Mouse (Mus musculus): Measurements from ENCODE around the gene Casp8ap2.
A peak's percentile ranks its signal among the peaks of the same experiment; 100 is the strongest.

Gene Casp8ap2

DNA sequence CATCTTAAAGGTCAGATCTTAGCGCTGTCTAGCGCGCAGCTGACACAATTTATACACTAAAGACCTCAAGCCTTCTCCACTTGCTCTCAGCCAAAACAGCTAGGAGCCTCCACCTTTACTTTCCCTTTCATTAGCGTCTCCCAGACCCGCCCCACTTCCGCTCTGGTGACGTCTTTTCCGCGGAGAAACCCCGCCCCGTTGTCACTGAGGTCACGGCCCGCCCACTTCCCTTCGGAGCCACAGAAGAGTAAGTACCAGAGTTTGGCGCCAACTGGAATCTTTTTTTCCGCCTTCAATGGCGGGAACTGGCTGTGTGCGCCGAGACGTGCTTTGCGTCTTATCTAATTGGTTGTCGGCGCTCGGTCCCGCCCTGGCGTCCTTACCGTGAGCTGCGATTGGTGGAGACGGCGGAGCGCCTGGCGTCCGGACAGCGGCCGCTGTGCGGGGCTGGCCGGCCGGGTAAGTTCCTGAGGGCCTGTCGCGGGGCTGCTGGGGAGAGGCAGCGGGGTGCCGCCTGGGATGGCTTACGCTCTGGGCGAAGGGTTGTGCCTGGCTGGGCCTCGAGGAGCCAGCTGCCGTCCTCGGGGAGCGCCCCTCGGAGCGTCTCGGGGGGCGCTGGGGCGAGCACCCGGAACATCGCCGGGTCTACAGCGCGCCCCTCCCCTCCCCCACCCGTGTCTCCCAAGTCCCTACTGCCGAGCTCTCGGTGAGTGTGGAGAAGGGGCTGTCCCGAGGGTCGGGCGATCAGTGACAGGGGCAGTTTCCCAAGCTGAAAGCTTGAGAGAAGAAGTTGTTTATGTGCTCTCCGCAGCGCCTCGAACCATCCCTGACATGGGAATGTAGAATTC, at the start of gene Casp8ap2:
Gene Casp8ap2, plus strand, starts transcription at position 418 of the 848 bp plus-strand sequence.
- DNase-seq: peak; percentile 97 to 99

DNA sequence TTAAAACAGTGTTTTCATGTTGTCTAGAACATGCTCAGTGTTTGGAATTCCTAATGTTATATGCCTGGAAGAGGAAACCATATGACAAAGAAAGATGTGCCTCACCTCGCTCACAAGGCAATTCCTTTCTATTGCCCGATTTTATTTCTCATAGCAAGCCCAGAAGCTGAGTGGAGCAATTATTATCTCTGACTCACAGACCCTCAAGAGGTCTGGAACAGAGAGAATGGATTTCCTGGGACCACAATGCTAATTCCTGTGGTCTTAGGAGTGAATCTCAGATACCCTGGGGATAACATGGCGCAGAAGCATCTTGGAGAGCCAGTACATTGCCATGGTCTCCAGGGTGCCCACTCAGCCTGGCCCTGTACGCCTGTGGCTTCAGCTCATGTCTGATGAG, 46.2 kb upstream of the Casp8ap2 start:
- DNase-seq: no peak

DNA sequence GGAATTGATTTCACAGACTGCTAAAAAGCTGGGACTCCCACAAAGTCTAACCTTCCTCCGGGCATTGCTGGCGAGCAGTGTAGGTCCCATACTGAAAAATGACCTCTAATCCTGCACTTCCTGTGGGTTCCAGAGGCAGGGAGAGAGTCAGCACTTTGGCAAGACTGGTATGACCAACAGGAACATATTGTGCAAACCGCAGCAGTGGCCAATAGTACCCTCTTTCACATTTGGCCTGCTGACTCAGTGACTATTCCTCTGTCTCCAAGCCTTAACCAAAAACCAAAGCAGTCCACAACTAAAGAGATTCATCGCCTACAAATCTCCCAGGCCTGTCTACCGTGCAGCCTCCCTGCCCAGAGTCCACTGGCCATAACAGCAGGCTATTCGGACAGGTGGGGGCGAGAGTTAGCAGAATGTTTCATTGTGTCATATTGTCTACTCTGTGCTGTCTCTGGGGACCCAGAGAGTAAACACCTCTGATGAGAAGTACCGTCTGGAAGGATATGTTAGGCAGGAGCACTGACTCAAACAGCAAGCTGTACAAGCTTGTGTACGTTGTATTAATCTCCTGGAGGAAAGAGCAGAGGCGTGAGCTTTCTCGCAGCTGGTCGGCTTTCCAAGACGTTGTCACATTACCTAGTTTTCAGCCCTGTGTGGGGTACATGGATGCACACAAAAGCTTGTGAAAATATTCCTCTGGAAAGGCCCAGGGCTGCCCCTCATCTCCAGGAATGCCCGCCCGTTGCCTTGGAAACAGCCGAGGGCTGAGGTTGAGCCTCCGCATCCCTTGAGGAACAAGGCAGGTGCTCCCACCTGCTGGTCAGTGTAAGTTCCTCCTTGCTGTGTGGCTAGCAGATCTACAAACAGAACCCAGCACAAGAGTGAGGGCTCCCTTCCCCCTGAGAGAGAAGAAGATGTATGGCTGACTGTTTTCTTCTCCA, 45.0 kb upstream of the Casp8ap2 start:
- DNase-seq: peak; percentile 31 to 47

DNA sequence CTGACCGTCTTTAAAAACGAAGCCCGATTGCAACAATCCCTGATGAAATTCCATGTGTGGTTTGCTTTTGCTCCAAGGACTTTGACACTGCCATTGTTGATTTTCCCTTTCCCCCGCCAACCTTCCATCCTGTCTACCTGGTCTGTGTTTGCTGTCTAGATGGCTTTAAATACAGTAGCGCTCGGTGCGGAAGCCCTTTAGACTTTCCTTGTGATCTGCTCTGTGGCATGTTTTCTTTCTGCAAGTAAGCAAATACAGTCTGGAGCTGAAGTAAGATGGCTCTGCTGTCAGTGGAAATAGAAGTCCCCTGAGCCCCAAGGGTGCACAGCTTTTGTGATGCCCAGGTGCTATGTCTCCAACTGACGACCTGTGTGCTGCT, 44.3 kb upstream of the Casp8ap2 start:
- DNase-seq: no peak

DNA sequence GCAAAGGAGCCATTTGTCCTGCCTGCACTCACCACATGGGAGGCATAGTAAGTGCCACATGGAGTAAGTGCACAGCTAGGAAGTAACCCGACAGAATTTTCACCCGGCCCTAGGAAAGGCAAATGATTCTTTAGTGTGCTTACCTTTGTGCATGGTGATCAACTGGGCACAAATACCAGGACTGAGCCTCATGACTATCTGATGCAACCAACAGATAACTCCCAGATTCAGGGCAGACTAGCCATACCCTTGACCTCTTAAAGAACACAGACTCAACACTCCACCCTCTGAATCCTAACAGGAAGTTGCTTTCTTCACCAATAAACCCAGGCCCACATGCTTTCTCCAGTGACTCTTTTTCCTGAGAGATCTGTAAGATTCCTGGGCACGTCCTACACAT, 43.8 kb upstream of the Casp8ap2 start:
- DNase-seq: no peak

DNA sequence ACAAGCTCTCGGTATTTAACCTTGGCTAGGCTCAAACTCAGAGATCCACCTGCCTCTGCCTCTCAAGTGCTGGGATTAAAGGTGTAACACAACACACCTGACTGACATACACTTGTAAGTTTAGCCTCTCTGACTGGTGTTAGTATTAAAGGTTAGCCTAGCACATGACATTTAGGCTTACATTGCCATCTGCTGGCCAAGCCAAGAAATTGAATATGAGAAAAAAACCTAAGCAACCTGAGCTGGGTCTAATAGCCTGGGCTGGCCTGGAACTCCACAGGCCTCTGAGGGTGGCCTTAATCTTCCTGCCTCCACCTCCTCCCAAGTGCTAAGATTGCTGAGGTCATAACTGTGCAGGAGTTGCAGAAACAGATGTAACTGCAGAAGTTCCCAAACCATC, 43.1 kb upstream of the Casp8ap2 start:
- DNase-seq: peak; percentile 49 to 59

DNA sequence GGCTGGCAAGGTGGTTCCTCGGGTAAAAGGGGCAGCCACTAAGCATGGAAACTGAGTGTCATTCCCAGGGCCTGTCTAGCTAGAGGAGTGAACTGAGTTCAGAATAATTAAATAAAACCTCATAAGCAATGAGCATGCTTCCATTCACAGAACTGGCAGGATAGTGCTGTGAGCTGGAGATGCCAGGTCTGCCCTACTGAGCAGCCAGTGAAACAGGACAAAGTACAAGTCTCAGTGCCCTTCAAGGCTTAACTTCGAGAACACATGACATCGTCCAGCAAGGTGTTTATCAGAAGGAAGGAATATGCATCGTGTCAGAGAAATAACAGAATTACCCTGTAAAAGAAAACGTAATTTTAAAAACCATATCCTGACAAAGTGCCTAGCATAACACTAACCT, 41.7 kb upstream of the Casp8ap2 start:
- DNase-seq: no peak

DNA sequence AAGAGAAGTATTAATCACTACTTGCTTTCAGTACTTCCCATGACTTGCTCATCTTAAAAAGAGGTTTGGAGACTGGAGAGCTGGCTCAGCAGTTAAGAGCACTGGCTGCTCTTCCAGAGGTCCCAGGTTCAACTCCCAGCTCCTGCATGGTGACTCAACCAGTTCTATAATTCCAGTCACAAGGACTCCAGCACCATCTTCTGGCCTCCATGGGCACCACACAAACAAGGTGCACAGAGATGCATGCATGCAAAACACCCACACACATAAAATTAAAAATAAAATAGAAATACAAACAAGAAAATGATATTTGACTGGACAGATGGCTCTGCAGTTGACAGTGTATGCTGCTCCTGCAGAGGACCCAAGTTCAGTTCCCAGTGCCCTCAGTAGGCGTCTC, 40.6 kb upstream of the Casp8ap2 start:
- no peak for DNase-seq

DNA sequence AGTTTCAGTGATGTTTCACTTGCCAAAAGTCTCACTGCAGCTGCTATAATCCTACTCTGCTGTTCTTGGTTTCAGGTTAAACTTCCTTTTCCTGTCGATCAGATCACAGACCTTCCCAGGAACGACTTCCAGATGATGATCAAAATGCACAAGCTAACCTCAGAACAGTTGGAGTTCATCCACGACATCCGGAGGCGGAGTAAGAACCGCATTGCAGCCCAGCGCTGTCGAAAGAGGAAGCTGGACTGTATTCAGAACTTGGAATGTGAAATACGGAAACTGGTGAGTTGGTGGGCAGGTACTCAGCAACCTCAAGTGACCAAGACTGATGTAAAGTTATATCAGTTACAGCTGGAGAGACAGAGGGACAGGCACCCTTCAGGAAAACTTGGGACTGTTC, 40.1 kb upstream of the Casp8ap2 start:
- no peak for DNase-seq

DNA sequence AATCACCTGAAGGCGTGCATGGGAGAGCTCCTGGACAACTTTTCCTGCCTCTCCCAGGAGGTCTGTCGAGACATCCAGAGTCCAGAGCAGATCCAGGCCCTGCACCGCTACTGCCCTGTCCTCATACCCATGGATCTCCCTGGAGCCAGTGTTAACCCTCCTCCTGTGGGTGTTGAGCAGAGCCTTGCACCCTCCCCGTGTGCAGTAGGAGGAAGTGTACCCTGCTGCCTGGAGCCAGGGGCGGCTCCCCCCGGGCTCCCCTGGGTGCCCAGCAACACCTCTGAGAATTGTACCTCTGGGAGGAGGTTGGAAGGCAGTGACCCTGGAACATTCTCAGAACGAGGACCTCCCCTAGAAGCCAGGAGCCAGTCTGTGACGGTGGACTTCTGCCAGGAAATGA, 35.4 kb upstream of the Casp8ap2 start:
- no peak for DNase-seq

DNA sequence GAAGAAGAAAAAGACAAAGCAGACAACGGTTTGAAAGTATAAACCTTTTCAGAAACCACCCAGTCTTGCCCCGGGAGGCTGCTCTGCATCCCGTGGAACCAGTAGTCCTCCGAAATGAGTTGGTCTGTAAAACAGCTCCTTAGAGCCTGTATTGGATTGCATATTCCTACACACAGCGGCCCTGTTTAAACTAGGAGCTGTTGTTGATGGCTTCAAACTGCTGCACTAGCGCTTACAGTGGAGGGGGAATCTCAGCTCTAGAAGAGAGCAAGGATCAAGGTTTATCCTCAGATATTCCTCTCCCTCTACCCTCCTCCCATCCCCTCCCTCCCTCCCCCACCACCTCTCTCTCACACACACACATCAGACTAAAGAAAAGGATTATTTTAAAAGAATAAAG, 31.1 kb upstream of the Casp8ap2 start:
- no peak for DNase-seq

DNA sequence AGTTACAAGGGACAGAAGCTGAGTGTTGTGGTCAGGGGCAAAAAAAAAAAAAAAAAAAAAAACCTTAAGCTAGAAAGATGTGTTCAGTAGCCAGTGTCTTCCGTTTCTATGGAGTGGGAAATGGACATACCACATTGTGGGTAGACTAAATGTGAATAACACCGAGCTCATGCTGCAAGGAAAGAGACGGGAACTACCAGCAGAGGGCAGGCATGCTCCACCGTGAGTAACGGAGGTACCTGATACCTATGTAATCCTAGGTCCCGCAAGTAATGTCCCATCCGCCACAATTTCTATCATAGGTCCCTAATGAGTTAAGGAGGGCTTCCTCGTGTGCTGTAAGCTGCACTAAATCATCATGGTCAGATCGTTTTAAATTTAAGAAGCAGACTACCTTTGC, 28.7 kb upstream of the Casp8ap2 start:
- peak; percentile 63 to 65 for DNase-seq

DNA sequence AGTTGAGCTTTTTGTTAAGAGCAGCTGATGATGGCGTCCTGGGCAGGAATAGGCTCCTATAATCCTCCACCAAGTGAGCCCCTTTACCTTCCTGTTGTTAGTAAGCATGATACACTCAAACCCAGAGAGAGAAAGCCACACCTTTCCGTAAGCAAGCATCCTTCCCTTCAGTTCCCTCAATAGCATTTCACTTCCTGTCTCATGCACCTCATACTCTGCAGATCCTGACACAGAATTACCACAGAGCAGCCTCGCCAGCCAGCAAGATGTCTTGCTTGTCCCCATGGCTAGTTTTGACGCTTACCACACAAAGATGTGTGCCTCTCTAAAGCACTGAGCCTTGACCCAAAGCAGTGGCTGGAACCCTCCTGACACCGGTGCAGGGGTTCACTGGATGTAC, 27.7 kb upstream of the Casp8ap2 start:
- DNase-seq: no peak

DNA sequence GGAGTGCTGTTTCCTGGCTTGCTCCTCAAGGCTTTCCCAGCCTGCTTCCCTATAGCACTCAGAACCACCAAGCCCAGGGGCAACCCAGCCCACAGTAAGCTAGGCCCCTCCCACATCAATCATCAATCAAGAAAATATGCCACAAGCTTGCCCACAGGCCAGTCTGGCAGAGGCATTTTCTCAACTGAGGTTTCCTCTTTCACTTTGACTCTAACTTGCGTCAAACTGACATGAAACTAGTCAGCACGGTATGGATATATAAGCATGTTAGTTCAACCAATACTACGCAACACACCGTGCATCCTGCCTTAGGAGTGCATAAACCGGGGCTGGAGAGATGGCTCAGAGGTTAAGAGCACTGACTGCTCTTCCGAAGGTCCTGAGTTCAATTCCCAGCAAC, 27.0 kb upstream of the Casp8ap2 start:
- DNase-seq: no peak

DNA sequence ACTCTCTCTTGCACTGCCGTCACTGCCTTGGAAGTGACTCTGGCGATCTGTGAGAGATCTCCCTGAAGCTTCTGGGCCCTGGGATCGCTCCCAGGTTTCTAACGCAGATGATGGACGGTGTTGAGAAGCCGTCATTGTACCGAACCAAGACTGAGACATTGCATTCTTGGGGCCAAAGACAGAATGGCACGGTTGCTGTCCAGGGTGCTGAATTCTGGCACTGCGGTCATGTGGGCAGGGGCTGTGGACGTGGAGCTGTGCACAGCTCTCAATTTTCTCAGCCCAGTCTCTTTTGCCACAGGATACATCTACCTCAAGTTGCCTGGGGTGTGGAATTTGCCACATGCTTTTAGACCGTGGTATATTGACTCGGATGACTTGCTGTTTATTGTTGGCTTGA, 14.1 kb upstream of the Casp8ap2 start:
- DNase-seq: no peak

DNA sequence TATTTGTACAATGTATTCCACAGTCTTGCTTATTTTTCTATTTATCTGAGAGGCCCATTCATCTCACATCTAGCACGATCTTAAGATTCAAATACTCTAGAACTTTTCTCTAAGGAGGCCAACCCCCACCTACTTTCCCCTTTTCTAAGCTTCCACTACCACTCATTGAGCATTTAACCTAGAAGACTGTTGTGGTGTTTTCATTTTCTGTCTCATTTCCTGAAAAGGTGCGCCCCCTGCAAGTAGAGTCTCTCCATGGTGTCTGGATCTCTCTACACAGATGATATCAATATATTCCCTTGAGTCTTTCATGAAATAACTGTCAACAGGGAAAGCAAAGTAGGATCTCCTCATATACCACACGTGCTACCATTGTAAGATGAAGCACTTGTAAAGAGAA, 12.6 kb upstream of the Casp8ap2 start, which contains the start of gene Gja10:
Gene Gja10, minus strand, starts transcription at position 101 of the 400 bp plus-strand sequence.
- no peak for DNase-seq

DNA sequence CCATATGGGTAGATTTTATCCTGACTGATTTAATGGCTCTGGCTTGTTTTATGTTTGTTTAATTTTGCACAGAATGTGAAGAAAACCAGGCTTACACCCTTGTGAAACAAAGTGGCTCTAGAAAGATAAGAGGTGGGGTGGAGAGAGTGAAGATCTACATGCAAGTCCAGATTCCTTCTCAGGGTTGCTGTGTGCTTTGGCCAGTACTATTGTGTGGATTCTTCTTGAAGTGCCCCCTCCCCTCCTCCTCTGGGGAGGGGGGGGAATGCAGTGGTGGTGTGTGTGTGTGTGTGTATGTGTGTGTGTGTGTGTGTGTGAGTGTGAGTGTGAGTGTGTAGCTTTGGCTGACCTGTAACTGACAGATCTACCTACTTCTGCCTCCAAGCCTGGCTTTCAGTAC, 6.4 kb downstream of the Casp8ap2 start:
- DNase-seq: no peak

DNA sequence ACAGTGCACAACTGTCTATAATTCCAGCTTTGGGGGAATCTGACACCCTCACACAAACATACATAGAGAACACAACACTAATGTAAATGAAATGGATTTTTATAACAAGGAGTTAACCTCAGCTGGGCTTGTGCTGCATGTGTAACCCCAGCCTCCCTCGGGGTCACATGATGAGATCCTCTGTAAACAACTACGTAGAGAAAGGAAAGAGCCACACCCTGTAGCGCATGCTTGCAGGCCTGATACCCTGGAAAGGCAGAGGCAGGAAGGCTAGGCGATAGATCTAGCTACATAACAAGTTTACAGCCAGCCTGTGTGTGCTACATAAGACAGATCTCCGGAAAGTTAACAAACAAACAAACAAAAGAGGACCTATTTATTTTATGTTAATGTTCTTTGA, 36.4 kb downstream of the Casp8ap2 start:
- DNase-seq: no peak

DNA sequence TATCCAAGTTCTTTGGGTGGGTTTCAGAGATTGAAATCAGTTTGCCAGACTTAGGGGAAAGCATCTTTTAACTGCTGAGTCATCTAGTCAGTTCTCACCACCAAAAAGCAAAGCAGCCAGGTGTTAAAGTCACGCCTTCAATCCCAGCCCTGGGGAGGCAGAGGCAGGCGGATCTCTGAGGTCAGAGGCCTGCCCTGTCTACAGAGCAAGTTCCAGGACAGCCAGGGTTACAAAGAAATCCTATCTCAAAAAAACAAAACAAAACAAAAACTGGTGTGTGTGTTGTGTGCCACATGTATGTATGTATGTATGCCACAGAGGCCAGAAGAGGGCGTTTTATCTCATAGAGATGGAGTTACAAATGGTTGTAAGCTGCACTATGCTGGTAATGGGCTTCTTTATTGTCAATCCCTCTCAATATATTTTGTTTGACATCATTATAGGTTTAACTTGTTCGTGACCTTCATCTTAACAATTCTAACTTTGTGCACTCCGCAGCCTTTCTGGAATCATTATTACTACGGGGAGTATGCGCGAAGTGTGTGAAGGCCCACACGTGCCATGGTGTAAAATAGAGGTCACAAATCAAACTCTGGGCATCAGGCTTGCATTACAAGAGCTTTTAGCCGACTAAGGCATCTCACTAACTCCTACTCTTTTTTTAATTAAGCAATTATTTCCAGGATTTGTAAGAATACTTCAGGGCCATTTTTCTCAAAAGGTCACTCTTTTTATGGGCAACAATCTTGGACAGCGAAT, 41.1 kb downstream of the Casp8ap2 start:
- DNase-seq: peak in 1 of 2 experiments; percentile 7

DNA sequence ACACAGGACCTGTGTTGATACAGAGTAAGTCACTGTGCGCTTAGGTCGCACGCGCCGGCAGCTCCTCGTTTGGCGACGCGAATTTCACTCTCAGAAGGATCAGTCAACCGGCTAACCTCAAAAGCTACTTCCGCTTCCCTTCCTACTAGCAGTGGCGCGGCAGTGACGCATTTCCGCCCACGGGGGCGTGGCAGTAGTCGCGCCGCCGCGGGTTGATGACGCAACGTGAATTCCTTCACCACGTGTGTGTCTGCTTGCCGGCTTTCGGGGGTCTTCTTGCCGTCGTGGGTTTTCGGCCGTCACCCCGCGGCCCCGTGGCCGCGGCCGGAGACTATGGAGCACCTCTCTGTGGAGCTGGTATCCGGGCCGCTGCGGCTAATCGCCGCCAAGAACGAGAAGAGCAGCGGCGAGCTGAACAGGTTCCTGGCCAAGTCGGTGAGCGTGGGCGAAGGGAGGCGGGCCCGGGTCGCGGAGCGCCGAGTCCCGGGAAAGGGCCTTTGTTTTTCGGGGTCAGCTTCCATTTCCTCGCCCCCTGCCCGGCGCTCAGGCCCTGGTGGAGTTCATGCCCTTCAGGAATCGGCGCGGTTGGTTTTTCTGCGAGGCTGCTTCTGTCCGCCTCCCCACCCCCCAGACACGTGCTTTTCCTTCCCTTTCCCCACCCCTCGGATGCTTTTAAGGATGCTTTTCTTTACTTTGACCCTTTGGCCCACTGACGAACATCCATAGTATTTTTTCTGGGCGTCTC, 41.8 kb downstream of the Casp8ap2 start, which contains the start of gene Mdn1:
Gene Mdn1, plus strand, starts transcription at position 202 of the 745 bp plus-strand sequence.
- peak; percentile 91 to 97 for DNase-seq

DNA sequence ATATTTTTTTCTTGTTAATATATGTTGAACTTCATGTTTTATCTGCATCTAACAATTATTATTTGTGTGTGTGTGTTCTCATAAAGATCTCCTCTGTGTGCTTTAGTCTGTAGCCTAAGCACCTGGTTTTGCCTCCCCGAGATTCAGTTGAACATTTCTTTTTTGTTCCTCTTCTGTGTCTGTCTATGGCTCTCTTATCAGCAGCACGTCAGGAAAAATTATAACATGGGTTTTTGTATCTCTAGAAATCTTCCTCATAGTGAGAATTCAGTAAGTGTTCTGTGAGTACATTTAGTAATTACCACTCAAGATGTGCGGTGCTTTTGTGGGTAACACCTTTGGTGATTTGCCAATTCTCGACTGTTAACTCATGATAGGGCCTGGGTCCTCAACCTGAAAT, 50.6 kb downstream of the Casp8ap2 start:
- DNase-seq: no peak

DNA sequence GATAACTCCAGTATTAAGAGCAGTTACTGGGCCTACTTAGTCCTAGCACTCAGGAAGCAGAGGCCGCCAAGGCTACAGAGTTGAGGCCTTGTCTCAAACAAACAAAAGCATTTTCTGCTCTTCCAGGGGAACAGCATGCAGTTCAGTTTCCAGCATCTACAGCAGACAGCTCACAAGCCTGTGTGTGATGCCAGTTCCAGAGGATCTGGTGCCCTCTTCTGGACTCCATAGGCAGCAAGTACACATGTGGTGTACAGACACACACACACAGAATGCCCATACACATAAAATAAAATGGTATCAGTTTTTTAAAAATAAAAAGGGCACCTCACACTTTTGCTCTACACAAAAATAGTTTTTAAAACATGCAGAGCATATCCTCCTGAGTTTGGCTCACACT, 53.0 kb downstream of the Casp8ap2 start:
- DNase-seq: no peak

All from cerebellum, adult 18-20 months (tissue).